Mouse (Mus musculus) left cerebral cortex, adult 6 months (tissue): ENCODE data around the gene Fundc1. TPM values are rescaled to one million over a fixed set of nuclear protein-coding genes. Genes with fewer than 3 reads are reported as not detected.

Experiments
- long read RNA-seq, 2 experiments: library from polyadenylated mRNA; unstranded; transcript quantifications; one replicate each; pipeline ENCODE4 v2.0.0; 2019 to 2020
- polyA plus RNA-seq: library from polyadenylated mRNA; unstranded; fragments of <200 nt; fragmentation: Nextera tagmentation; gene quantifications from 2 replicates; pipeline ENCODE4 v1.2.3, GENCODE M21; 2021

Fundc1 gene
- 63.4 and 79.7 TPM in 2 replicates for polyA plus RNA-seq
- long read RNA-seq, experiment 1, transcript Fundc1-204 (4 exons, 448 nt): minor isoform, 7 of 460 reads
- long read RNA-seq, experiment 1, transcript Fundc1-201 (5 exons, 1,983 nt): major isoform, 410 of 460 reads
- long read RNA-seq, experiment 1, transcript Fundc1-205 (4 exons, 1,032 nt): minor isoform, 24 of 460 reads
- long read RNA-seq, experiment 1, partial matches to known transcripts: 9 of 460 reads
- long read RNA-seq, experiment 1, other reads (novel, unspliced or antisense): 10 of 460 reads
- long read RNA-seq, experiment 2, transcript Fundc1-205 (4 exons, 1,032 nt): minor isoform, 9 of 110 reads
- long read RNA-seq, experiment 2, transcript Fundc1-201 (5 exons, 1,983 nt): major isoform, 82 of 110 reads
- long read RNA-seq, experiment 2, partial matches to known transcripts: 7 of 110 reads
- long read RNA-seq, experiment 2, other reads (novel, unspliced or antisense): 11 of 110 reads

GRCm38 (mm10) chrX:17571621-17572459, at the start of gene Fundc1:
Gene Fundc1, minus strand, starts transcription at chrX:17572325.

